Mouse (Mus musculus) neural tube, embryonic 13.5 days (tissue): Measurements from ENCODE around the gene Sema5b. TPM values are rescaled to one million over a fixed set of nuclear protein-coding genes. Genes with fewer than 3 reads are reported as not detected.
A peak's percentile ranks its signal among the peaks of the same experiment; 100 is the strongest.

ENCODE experiments used
- ATAC-seq: fragments of 200-750 bp; cut with Nextera tagmentation; 2 replicates; pipeline ENCODE4 v1.8.0; 2017; ENCODE audit warnings: low read depth, mild to moderate bottlenecking, moderate TSS enrichment, moderate library complexity
- H3K27ac ChIP-seq: fragments of 300-500 bp; sonication (generic); replicated peaks from 2 replicates; pipeline ENCODE4 v1.5.1; 2015; ENCODE audit warnings: moderate library complexity, mild to moderate bottlenecking, inconsistent platforms
- H3K27me3 ChIP-seq: fragments of 300-500 bp; sonication (generic); 2 replicates; pipeline ENCODE4 v1.6.1; 2015; ENCODE audit warnings: mild to moderate bottlenecking, inconsistent platforms
- H3K36me3 ChIP-seq: fragments of 300-500 bp; sonication (generic); 2 replicates; pipeline ENCODE4 v1.6.1; 2015; ENCODE audit warnings: mild to moderate bottlenecking, inconsistent platforms
- H3K4me1 ChIP-seq: fragments of 300-500 bp; sonication (generic); replicated peaks from 2 replicates; pipeline ENCODE4 v1.6.1; 2015; ENCODE audit warnings: inconsistent platforms
- H3K4me2 ChIP-seq: fragments of 300-500 bp; sonication (generic); 2 replicates; pipeline ENCODE4 v1.6.1; 2015; ENCODE audit warnings: inconsistent platforms, mild to moderate bottlenecking, moderate library complexity
- H3K4me3 ChIP-seq: fragments of 300-500 bp; sonication (generic); 2 replicates; pipeline ENCODE4 v1.5.1; 2015; ENCODE audit warnings: mild to moderate bottlenecking, inconsistent platforms
- H3K9ac ChIP-seq: fragments of 300-500 bp; sonication (generic); 2 replicates; pipeline ENCODE4 v1.6.1; 2015; ENCODE audit warnings: moderate library complexity, mild to moderate bottlenecking, inconsistent platforms
- H3K9me3 ChIP-seq: fragments of 300-500 bp; sonication (generic); 2 replicates; pipeline ENCODE4 v1.6.1; 2016; ENCODE audit warnings: inconsistent platforms
- WGBS: fragments of 180-500 bp; shearing (Covaris S2); methylation state at CpG from one replicate; pipeline ENCODE4 v1.1.7; 2015; 5-methylcytosine and 5-hydroxymethylcytosine counted together
- polyA plus RNA-seq: library from polyadenylated mRNA; unstranded; fragments of >200 nt; fragmentation: Nextera tagmentation; extraction: Ambion mirVana; gene quantifications from 2 replicates; pipeline ENCODE4 v1.2.1, GENCODE M21; 2015

Sema5b gene
- polyA plus RNA-seq, 1 experiment from 2014 or later = 24.0 TPM

- no peaks in the 10 kb centered on the region for H3K27me3 ChIP-seq
- H3K9ac ChIP-seq = no peak overlapping the region
- WGBS = 61% methylated on average over 5 of the region's 5 CpGs
- ATAC-seq = no peak
- H3K9me3 ChIP-seq = no peaks in the 10 kb centered on the region
- H3K4me3 ChIP-seq = no peak overlapping the region
- no peaks in the 10 kb centered on the region for H3K36me3 ChIP-seq
- H3K4me2 ChIP-seq = no peak overlapping the region
- 0 out of 2 replicates have a peak overlapping the region, but pooled peaks have one; percentile 42 for H3K27ac ChIP-seq
- peaks cover 71% of the 10 kb centered on the region for H3K4me1 ChIP-seq
Measured at GRCm38 (mm10) chr16:35598802-35599201, 57.9 kb downstream of the Sema5b start.

- no peak for ATAC-seq
- peaks cover 73% of the 10 kb centered on the region for H3K4me1 ChIP-seq
Measured at GRCm38 (mm10) chr16:35600282-35600681, 59.3 kb downstream of the Sema5b start.

GRCm38 (mm10) chr16:35601426-35601825 lies 60.5 kb downstream of the Sema5b start:
- Histone ChIP-seq H3K36me3 (no peaks in the 10 kb centered on the region), H3K27me3 (no peaks in the 10 kb centered on the region), H3K4me2 (no peak overlapping the region), H3K4me1 (peaks cover 69% of the 10 kb centered on the region), H3K4me3 (no peak overlapping the region), H3K9me3 (no peaks in the 10 kb centered on the region), H3K9ac (no peak overlapping the region), H3K27ac (no peak overlapping the region)
- 91% methylated on average over 6 of the region's 6 CpGs for WGBS
- no peak for ATAC-seq

More at GRCm38 (mm10) chr16:35600282-35600681, 59.3 kb downstream of the Sema5b start:
- Histone ChIP-seq H3K36me3 (no peaks in the 10 kb centered on the region), H3K27ac (no peak overlapping the region), H3K9ac (no peak overlapping the region), H3K9me3 (no peaks in the 10 kb centered on the region), H3K4me2 (no peak overlapping the region), H3K27me3 (no peaks in the 10 kb centered on the region), H3K4me3 (no peak overlapping the region)
- WGBS = 70% methylated on average over 5 of the region's 5 CpGs

GRCm38 (mm10) chr16:35602529-35602928 lies 61.6 kb downstream of the Sema5b start:
- H3K9me3 ChIP-seq = no peaks in the 10 kb centered on the region
- WGBS = 73% methylated on average over 9 of the region's 9 CpGs
- H3K27ac ChIP-seq = no peak overlapping the region
- H3K4me2 ChIP-seq = no peak overlapping the region
- no peaks in the 10 kb centered on the region for H3K27me3 ChIP-seq
- ATAC-seq = no peak
- no peaks in the 10 kb centered on the region for H3K36me3 ChIP-seq
- no peak overlapping the region for H3K4me3 ChIP-seq
- H3K9ac ChIP-seq = no peak overlapping the region
- peaks cover 67% of the 10 kb centered on the region for H3K4me1 ChIP-seq

GRCm38 (mm10) chr16:35603729-35604522 lies 63.0 kb downstream of the Sema5b start:
- WGBS = 58% methylated on average over 20 of the region's 20 CpGs
- ATAC-seq = no peak
- no peak overlapping the region for H3K27ac ChIP-seq
- H3K27me3 ChIP-seq = no peaks in the 10 kb centered on the region
- no peak overlapping the region for H3K4me3 ChIP-seq
- peaks cover 68% of the 10 kb centered on the region for H3K4me1 ChIP-seq
- no peak overlapping the region for H3K9ac ChIP-seq
- no peaks in the 10 kb centered on the region for H3K36me3 ChIP-seq
- H3K4me2 ChIP-seq = no peak overlapping the region
- H3K9me3 ChIP-seq = no peaks in the 10 kb centered on the region

- H3K4me2 ChIP-seq = no peak overlapping the region
- peaks cover 65% of the 10 kb centered on the region for H3K4me1 ChIP-seq
- WGBS = 65% methylated on average over 3 of the region's 3 CpGs
- no peak overlapping the region for H3K9ac ChIP-seq
- no peak for ATAC-seq
- H3K27me3 ChIP-seq = no peaks in the 10 kb centered on the region
- no peaks in the 10 kb centered on the region for H3K36me3 ChIP-seq
- no peak overlapping the region for H3K4me3 ChIP-seq
- H3K9me3 ChIP-seq = no peaks in the 10 kb centered on the region
- H3K27ac ChIP-seq = no peak overlapping the region
Measured at GRCm38 (mm10) chr16:35607250-35607649, 66.3 kb downstream of the Sema5b start.

GRCm38 (mm10) chr16:35608244-35608643 lies 67.3 kb downstream of the Sema5b start:
- Histone ChIP-seq H3K9me3 (no peaks in the 10 kb centered on the region), H3K4me3 (no peak overlapping the region), H3K27ac (no peak overlapping the region), H3K27me3 (no peaks in the 10 kb centered on the region), H3K4me1 (peaks cover 65% of the 10 kb centered on the region), H3K4me2 (no peak overlapping the region), H3K9ac (no peak overlapping the region), H3K36me3 (no peaks in the 10 kb centered on the region)
- ATAC-seq = no peak
- 37% methylated on average over 3 of the region's 3 CpGs for WGBS

- H3K4me2 ChIP-seq = no peak overlapping the region
- no peak overlapping the region for H3K9ac ChIP-seq
- H3K4me1 ChIP-seq = peaks cover 65% of the 10 kb centered on the region
- no peaks in the 10 kb centered on the region for H3K27me3 ChIP-seq
- ATAC-seq = no peak
- WGBS = 75% methylated on average over 6 of the region's 6 CpGs
- no peaks in the 10 kb centered on the region for H3K36me3 ChIP-seq
- no peak overlapping the region for H3K4me3 ChIP-seq
- H3K27ac ChIP-seq = no peak overlapping the region
- no peaks in the 10 kb centered on the region for H3K9me3 ChIP-seq
Measured at GRCm38 (mm10) chr16:35609561-35609960, 68.6 kb downstream of the Sema5b start.

GRCm38 (mm10) chr16:35613851-35614804 lies 73.2 kb downstream of the Sema5b start:
- H3K9ac ChIP-seq = peak overlapping the region; percentile 51; the same call in 1 of the 2 replicates
- H3K4me2 ChIP-seq = peak overlapping the region; percentile 26
- H3K4me1 ChIP-seq = peaks cover 63% of the 10 kb centered on the region
- no peaks in the 10 kb centered on the region for H3K27me3 ChIP-seq
- no peaks in the 10 kb centered on the region for H3K9me3 ChIP-seq
- H3K36me3 ChIP-seq = no peaks in the 10 kb centered on the region
- peak overlapping the region; percentile 85 for H3K27ac ChIP-seq
- peak; percentile 82 for ATAC-seq
- 14% methylated on average over 17 of the region's 17 CpGs for WGBS
- no peak overlapping the region for H3K4me3 ChIP-seq

- H3K9me3 ChIP-seq = no peaks in the 10 kb centered on the region
- no peaks in the 10 kb centered on the region for H3K36me3 ChIP-seq
- H3K9ac ChIP-seq = no peak overlapping the region
- ATAC-seq = no peak
- no peak overlapping the region for H3K4me2 ChIP-seq
- peaks cover 50% of the 10 kb centered on the region for H3K4me1 ChIP-seq
- H3K27me3 ChIP-seq = 0 out of 2 replicates have a peak, but pooled peaks cover 3% of the 10 kb centered on the region
- no peak overlapping the region for H3K27ac ChIP-seq
- no peak overlapping the region for H3K4me3 ChIP-seq
- 85% methylated on average over 4 of the region's 4 CpGs for WGBS
Measured at GRCm38 (mm10) chr16:35617732-35618131, 76.8 kb downstream of the Sema5b start.

GRCm38 (mm10) chr16:35623026-35623425 lies 82.1 kb downstream of the Sema5b start:
- Histone ChIP-seq H3K27ac (no peak overlapping the region), H3K27me3 (0 out of 2 replicates have a peak, but pooled peaks cover 3% of the 10 kb centered on the region), H3K36me3 (no peaks in the 10 kb centered on the region), H3K4me1 (peaks cover 47% of the 10 kb centered on the region), H3K9me3 (no peaks in the 10 kb centered on the region), H3K4me2 (no peak overlapping the region), H3K9ac (no peak overlapping the region), H3K4me3 (no peak overlapping the region)
- no peak for ATAC-seq
- 82% methylated on average over 2 of the region's 2 CpGs for WGBS

GRCm38 (mm10) chr16:35623986-35624385 lies 83.0 kb downstream of the Sema5b start:
- Histone ChIP-seq H3K27ac (no peak overlapping the region), H3K4me2 (no peak overlapping the region), H3K36me3 (no peaks in the 10 kb centered on the region), H3K9ac (no peak overlapping the region), H3K9me3 (no peaks in the 10 kb centered on the region), H3K4me3 (no peak overlapping the region), H3K4me1 (peaks cover 39% of the 10 kb centered on the region), H3K27me3 (0 out of 2 replicates have a peak, but pooled peaks cover 3% of the 10 kb centered on the region)
- no peak for ATAC-seq
- WGBS = 78% methylated on average over 7 of the region's 7 CpGs
